Mouse (Mus musculus) ovary, adult 18-20 months (tissue): ENCODE results near the gene Tada2b.
A peak's percentile ranks its signal among the peaks of the same experiment; 100 is the strongest.

Experiments used
- DNase-seq: peaks from one replicate; pipeline ENCODE4 v3.0.0; 2022; ENCODE audit warnings: low spot score, mixed read lengths

Gene Tada2b

DNA sequence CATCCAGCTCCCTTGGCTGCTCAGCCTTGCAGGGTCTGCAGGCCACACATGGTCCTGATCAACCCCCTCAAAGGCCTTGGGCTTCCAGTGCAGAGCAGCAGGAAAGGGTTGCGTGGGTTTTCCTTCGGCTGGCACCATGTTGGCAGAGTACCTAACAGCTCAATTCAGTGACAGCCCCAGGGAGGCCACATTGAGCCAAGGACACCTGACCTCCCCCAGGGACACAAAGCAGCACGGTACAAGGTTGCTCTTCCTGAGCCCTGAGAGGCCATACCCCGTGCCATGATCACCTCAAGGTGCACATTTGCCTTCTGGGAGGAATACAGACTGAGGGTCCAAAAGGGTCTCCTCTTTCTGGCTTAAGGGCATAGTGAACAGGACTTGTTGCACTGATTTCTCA is 39.5 kb downstream of the Tada2b start:
- DNase-seq = no peak

- no peak for DNase-seq
Measured at GRCm38 (mm10) chr5:36440741-36441140, 43.3 kb downstream of the Tada2b start.

GRCm38 (mm10) chr5:36436858-36437257 is 47.2 kb downstream of the Tada2b start:
- peak; percentile 30 for DNase-seq

DNA sequence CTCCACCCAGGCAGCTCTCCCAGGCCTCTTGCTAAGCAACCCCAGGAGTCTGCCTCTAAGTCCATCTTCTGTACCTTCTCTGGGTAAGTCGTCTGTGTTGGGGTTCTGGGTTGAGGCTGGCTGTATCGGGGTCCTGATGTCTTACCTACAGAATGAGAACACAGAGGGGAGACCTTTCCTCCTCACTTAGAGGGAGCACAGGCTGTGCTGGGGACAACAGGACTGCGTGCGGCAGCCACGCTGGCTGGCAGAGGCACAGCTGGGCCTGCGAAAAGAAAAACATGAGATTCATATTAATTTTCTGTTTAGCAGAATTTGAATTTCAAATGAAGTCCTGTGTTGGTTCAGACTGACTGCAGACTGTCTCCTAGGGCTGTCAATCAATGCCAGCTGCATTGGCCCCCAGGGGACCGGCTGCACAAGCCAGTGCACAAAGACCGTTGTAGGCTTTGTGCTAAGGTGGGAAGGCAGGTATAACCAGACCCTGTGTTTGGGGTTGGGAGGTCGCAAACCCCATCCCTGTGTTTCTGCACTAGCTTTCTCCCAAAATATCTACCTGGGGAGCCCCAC is 49.6 kb downstream of the Tada2b start:
- DNase-seq = no peak

GRCm38 (mm10) chr5:36431711-36432110 is 52.4 kb downstream of the Tada2b start:
- no peak for DNase-seq

DNA sequence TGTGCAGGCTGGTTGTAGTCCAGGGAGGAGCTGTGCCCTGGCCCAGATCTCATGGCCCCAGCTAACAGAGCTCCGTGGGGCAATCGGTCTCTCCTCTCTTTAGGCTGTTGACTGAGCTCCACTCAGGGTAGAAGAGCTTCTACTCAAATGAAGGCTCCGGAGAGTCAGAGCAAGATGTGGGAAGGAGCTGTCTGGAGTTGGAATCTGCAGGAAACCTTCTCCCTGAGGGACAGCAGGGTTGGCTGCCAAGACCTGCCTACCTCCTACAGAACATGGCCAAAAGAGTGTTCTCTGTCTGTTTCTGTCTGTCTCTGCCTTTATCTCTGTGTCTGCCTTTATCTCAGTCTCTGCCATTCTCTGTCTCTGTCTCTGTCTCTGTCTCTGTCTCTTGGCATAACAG is 54.5 kb downstream of the Tada2b start:
- DNase-seq = no peak

DNA sequence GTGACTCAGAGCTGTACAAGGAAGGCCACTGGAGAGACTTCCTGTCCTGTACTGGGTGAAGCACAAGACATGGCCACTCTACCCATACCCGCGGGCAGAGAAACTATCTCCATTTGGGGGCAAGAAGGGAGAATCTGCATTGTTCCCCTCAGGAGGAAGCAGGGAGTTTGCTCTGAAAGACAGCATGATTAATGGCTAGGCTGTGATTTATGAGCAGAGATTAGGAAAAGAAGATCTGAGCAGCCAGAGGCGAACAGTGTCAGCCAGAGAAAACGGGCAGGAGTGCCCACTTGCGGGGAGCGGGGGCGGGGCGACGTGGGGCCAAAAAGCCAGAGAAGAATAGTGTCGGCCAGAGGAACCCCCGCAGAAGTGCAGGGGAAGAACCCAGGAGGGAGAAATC is 56.3 kb downstream of the Tada2b start:
- DNase-seq = no peak

GRCm38 (mm10) chr5:36426404-36426803 is 57.7 kb downstream of the Tada2b start:
- no peak for DNase-seq

DNA sequence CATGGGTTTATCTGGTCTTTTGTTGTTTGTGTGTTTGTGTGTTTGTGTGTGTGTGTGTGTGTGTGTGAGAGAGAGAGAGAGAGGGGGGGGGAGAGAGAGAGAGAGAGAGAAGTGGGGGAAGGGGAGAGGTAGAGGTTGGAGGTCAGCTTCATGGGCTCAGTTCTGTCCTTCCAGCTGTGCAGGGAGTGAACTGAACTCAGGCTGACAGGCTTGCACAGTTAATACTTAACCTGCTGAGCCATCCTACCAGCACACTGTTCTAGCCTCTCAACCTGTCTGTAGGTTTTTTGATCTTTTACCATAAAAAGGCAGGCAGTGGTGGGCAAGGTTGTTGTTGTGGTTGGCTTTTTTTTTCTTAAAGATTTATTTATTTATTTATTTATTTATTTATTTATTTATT is 59.4 kb downstream of the Tada2b start:
- no peak for DNase-seq
